Mouse (Mus musculus) heart, adult 2 months (tissue): ENCODE measurements around the gene Fbxl13. TPM values are rescaled to one million over a fixed set of nuclear protein-coding genes. Genes with fewer than 3 reads are reported as not detected.

Experiments used
- DNase-seq, 2 experiments: peaks; one replicate each; pipeline ENCODE4 v3.0.0; 2021
- H3K27ac ChIP-seq: fragments of 200-600 bp; 2 replicates; pipeline ENCODE4 v1.8.1; 2022
- H3K27me3 ChIP-seq: fragments of 200-500 bp; 2 replicates; pipeline ENCODE4 v1.6.1; 2012; ENCODE audit warnings: mild to moderate bottlenecking, low read length, inconsistent platforms, mixed read lengths; ENCODE audit not compliant: control insufficient read depth, insufficient read depth
- H3K36me3 ChIP-seq: fragments of 200-500 bp; 2 replicates; pipeline ENCODE4 v1.6.1; 2012; ENCODE audit warnings: low read length, inconsistent platforms; ENCODE audit not compliant: control insufficient read depth, insufficient read depth
- H3K4me1 ChIP-seq: fragments of 200-500 bp; 2 replicates; pipeline ENCODE4 v1.6.1; 2011; ENCODE audit warnings: low read length; ENCODE audit not compliant: control insufficient read depth, insufficient read depth
- H3K4me3 ChIP-seq: fragments of 200-600 bp; 2 replicates; pipeline ENCODE4 v1.8.1; 2022
- H3K79me2 ChIP-seq: fragments of 200-500 bp; replicated peaks from 2 replicates; pipeline ENCODE4 v1.6.1; 2012; ENCODE audit warnings: mild to moderate bottlenecking, inconsistent platforms, low read length, moderate library complexity, mixed read lengths; ENCODE audit not compliant: control insufficient read depth, insufficient read depth
- H3K9ac ChIP-seq: fragments of 200-500 bp; 2 replicates; pipeline ENCODE4 v1.6.1; 2012; ENCODE audit warnings: low read depth, mild to moderate bottlenecking, control low read depth, inconsistent platforms, low read length, mixed read lengths
- CTCF ChIP-seq: fragments of 200-600 bp; IDR thresholded peaks from 2 replicates; pipeline ENCODE4 v1.8.1; 2022; ENCODE audit warnings: antibody characterized with exemption, mild to moderate bottlenecking, moderate library complexity
- EP300 ChIP-seq: fragments of 200-500 bp; IDR thresholded peaks from 2 replicates; pipeline ENCODE4 v1.6.1; 2011; ENCODE audit warnings: low read depth, low read length, control low read depth; ENCODE audit not compliant: insufficient read depth
- POLR2A ChIP-seq: fragments of 200-500 bp; IDR thresholded peaks from 2 replicates; pipeline ENCODE4 v1.6.1; 2011; ENCODE audit warnings: mild to moderate bottlenecking, low read depth, low read length, control low read depth; ENCODE audit not compliant: insufficient read depth
- WGBS: fragments of 180-500 bp; shearing (Covaris S2); methylation state at CpG from one replicate; pipeline ENCODE4 v1.1.7; 2018; 5-methylcytosine and 5-hydroxymethylcytosine counted together
- intact Hi-C: fragments of 180-260 bp; cut with DNase I; formaldehyde crosslinking; loops from one replicate; pipeline ENCODE4 v1.15.1; 2025
- polyA plus RNA-seq: library from polyadenylated mRNA; depleted of rRNA; stranded (reverse); fragments of >200 nt; gene quantifications from 2 replicates; pipeline ENCODE4 v1.2.3, GENCODE M21; 2012
- total RNA-seq, 2 experiments: library from RNA; stranded (reverse); gene quantifications; 2 replicates each; pipeline ENCODE4 v1.2.3; 2021

Gene Fbxl13
- total and polyA plus RNA-seq, 3 experiments: 0.47 TPM; not detected in 2

GRCm38 (mm10) chr5:21488506-21488905 lies 156.9 kb downstream of the Fbxl13 start:
- Histone ChIP-seq H3K9ac (no peak overlapping the region), H3K4me1 (peaks cover 3% of the 10 kb centered on the region), H3K36me3 (no peaks in the 10 kb centered on the region), H3K4me3 (no peak overlapping the region), H3K79me2 (no peaks in the 10 kb centered on the region), H3K27ac (no peak overlapping the region), H3K27me3 (no peaks in the 10 kb centered on the region)
- WGBS: 42% methylated on average over 5 of the region's 5 CpGs
- intact Hi-C loops: no loop called here
- no peak for TF ChIP-seq CTCF
- TF ChIP-seq POLR2A: no peak
- no peak for TF ChIP-seq EP300
- peak; percentile 27 for DNase-seq

DNA sequence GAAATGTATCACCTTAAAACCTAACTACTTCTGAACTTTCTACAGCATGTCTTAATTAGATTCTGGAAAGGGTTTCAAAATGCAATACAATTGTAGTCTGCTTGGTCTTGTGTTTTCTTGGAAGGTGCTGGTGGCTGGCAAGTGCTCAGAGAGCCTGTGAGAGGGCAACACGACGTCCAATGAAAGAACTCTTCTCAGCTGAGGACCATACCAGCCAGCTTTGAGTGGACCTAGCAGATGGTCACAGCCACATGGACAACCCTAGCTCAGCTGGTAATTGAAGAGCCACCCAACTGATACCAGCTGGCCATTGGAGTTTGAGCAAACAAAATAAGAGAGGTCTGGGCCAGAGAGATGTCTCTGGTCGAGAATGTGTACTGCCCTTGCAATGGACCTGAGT lies 157.7 kb downstream of the Fbxl13 start:
- no peaks in the 10 kb centered on the region for H3K36me3 ChIP-seq
- H3K79me2 ChIP-seq: no peaks in the 10 kb centered on the region
- no peak overlapping the region for H3K4me3 ChIP-seq
- H3K9ac ChIP-seq: no peak overlapping the region
- TF ChIP-seq POLR2A (no peak), EP300 (no peak), CTCF (no peak)
- H3K27me3 ChIP-seq: no peaks in the 10 kb centered on the region
- peak in 1 of 2 experiments; percentile 17 for DNase-seq
- H3K27ac ChIP-seq: no peak overlapping the region
- WGBS: 74% methylated on average over 3 of the region's 3 CpGs
- peaks cover 3% of the 10 kb centered on the region for H3K4me1 ChIP-seq
- intact Hi-C loops: no loop called here

DNA sequence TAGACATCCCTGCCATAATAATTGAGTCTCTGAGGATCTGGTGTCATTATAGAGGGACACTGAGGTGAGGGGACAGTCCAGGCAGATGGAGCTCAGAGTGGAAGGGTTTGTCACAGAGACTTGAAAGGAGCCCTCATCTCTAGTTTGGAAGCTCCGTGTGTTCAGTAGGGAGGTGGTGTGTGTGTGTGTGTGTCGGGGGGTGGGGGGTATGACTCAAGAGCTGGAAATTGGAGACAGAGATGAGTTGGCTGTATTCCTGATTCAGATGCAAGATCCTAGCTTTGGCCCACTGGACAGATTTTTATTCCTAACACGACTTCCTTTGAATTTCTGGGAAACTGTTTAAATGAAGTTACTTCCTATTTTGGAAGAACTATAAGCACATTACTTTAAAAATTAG lies 158.1 kb downstream of the Fbxl13 start:
- TF ChIP-seq CTCF (no peak), POLR2A (no peak), EP300 (no peak)
- intact Hi-C loops: no loop called here
- WGBS: 55% methylated on average over 3 of the region's 3 CpGs
- H3K27ac ChIP-seq: no peak overlapping the region
- DNase-seq: no peak
- no peaks in the 10 kb centered on the region for H3K27me3 ChIP-seq
- peaks cover 3% of the 10 kb centered on the region for H3K4me1 ChIP-seq
- no peaks in the 10 kb centered on the region for H3K36me3 ChIP-seq
- no peak overlapping the region for H3K9ac ChIP-seq
- no peak overlapping the region for H3K4me3 ChIP-seq
- no peaks in the 10 kb centered on the region for H3K79me2 ChIP-seq

- Histone ChIP-seq H3K4me1 (peaks cover 3% of the 10 kb centered on the region), H3K4me3 (no peak overlapping the region), H3K27me3 (no peaks in the 10 kb centered on the region), H3K79me2 (no peaks in the 10 kb centered on the region), H3K9ac (no peak overlapping the region), H3K27ac (no peak overlapping the region), H3K36me3 (no peaks in the 10 kb centered on the region)
- TF ChIP-seq POLR2A: no peak
- no peak for TF ChIP-seq EP300
- TF ChIP-seq CTCF: no peak
- intact Hi-C loops: no loop called here
- 73% methylated on average over 5 of the region's 5 CpGs for WGBS
- no peak for DNase-seq
Measured at GRCm38 (mm10) chr5:21486798-21487197, 158.6 kb downstream of the Fbxl13 start.

GRCm38 (mm10) chr5:21485197-21485829 lies 160.1 kb downstream of the Fbxl13 start:
- TF ChIP-seq POLR2A (no peak), EP300 (no peak), CTCF (no peak)
- Histone ChIP-seq H3K4me1 (peaks cover 3% of the 10 kb centered on the region), H3K27ac (no peak overlapping the region), H3K36me3 (no peaks in the 10 kb centered on the region), H3K9ac (no peak overlapping the region), H3K79me2 (no peaks in the 10 kb centered on the region), H3K27me3 (no peaks in the 10 kb centered on the region), H3K4me3 (no peak overlapping the region)
- intact Hi-C loops: no loop called here
- no peak for DNase-seq
- 90% methylated on average over 8 of the region's 8 CpGs for WGBS

DNA sequence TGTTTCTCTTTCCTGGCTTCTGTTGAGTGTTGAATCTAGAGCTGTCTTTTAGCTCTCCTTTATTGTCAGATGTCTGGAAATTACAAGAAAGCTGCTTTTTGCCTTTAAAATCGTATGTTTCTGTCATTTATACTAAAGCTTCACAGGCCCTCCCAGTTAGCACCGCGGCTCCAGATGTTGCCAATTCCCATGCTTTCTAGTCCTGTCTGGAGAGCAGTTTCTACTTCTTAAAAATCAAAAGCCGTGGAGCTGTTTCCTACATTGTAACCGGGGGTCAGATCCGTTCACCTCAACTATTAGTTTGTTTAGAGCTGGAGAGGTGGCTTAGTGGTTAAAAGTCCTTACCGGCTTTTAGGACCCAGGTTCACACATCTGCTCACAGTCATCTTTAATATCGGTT lies 162.2 kb downstream of the Fbxl13 start:
- H3K79me2 ChIP-seq: no peaks in the 10 kb centered on the region
- no peaks in the 10 kb centered on the region for H3K27me3 ChIP-seq
- WGBS: 85% methylated on average over 8 of the region's 8 CpGs
- no peaks in the 10 kb centered on the region for H3K36me3 ChIP-seq
- no peak for DNase-seq
- intact Hi-C loops: no loop called here
- no peak for TF ChIP-seq POLR2A
- TF ChIP-seq EP300: no peak
- no peak for TF ChIP-seq CTCF
- no peak overlapping the region for H3K9ac ChIP-seq
- no peak overlapping the region for H3K27ac ChIP-seq
- no peak overlapping the region for H3K4me3 ChIP-seq
- H3K4me1 ChIP-seq: no peaks in the 10 kb centered on the region
